Mouse (Mus musculus): ENCODE data around the gene Itpk1.

Itpk1 gene

GRCm38 (mm10) chr12:102714116-102714515 is 9.4 kb upstream of the Itpk1 start:
- CTCF ChIA-PET: interaction anchor here (0.6 to 0.7 kb wide), 4 partner anchors 16 to 230 kb away, joined by 3 to 5 read pairs (median 4); no protein-coding TSS in a partner anchor

GRCm38 (mm10) chr12:102713153-102713865 is 8.6 kb upstream of the Itpk1 start:
- CTCF ChIA-PET: interaction anchor here (0.7 to 0.9 kb wide), 2 partner anchors 16 to 734 kb away, joined by 3 to 4 read pairs; no protein-coding TSS in a partner anchor

GRCm38 (mm10) chr12:102710851-102711375 is 6.2 kb upstream of the Itpk1 start:
- CTCF ChIA-PET: no interaction called here

GRCm38 (mm10) chr12:102709896-102710295 is 5.2 kb upstream of the Itpk1 start:
- CTCF ChIA-PET: no interaction called here

GRCm38 (mm10) chr12:102708220-102708619 is 3.5 kb upstream of the Itpk1 start:
- CTCF ChIA-PET: no interaction called here

GRCm38 (mm10) chr12:102706833-102707463 is 2.2 kb upstream of the Itpk1 start:
- CTCF ChIA-PET: no interaction called here

- CTCF ChIA-PET: interaction anchor here (0.5 to 0.7 kb wide), 2 partner anchors 46 to 712 kb away, joined by 3 to 6 read pairs; no protein-coding TSS in a partner anchor
Observed at GRCm38 (mm10) chr12:102705906-102706640, 1.3 kb upstream of the Itpk1 start.

GRCm38 (mm10) chr12:102705216-102705871 is 614 bp upstream of the Itpk1 start:
- CTCF ChIA-PET: interaction anchor here (0.5 to 0.7 kb wide), 2 partner anchors 46 to 711 kb away, joined by 3 to 6 read pairs; no protein-coding TSS in a partner anchor

GRCm38 (mm10) chr12:102703921-102704408 is 765 bp downstream of the Itpk1 start:
- CTCF ChIA-PET: interaction anchor here (3.4 kb wide), 1 partner anchor 13 kb away, joined by 24 read pairs; no protein-coding TSS in a partner anchor

GRCm38 (mm10) chr12:102703441-102703840 is 1.3 kb downstream of the Itpk1 start:
- CTCF ChIA-PET: interaction anchor here (0.7 to 3.4 kb wide), 2 partner anchors 13 to 100 kb away, joined by 5 to 24 read pairs; no protein-coding TSS in a partner anchor

GRCm38 (mm10) chr12:102703111-102703412 is 1.7 kb downstream of the Itpk1 start:
- CTCF ChIA-PET: interaction anchor here (0.7 to 3.4 kb wide), 3 partner anchors 12 to 100 kb away, joined by 5 to 24 read pairs (median 8); no protein-coding TSS in a partner anchor

- CTCF ChIA-PET: interaction anchor here (0.6 to 3.4 kb wide), 4 partner anchors 12 to 406 kb away, joined by 3 to 24 read pairs (median 6); no protein-coding TSS in a partner anchor
Observed at GRCm38 (mm10) chr12:102702356-102703110, 2.2 kb downstream of the Itpk1 start.

- CTCF ChIA-PET: interaction anchor here (0.6 to 3.4 kb wide), 2 partner anchors 11 to 407 kb away, joined by 3 to 24 read pairs; no protein-coding TSS in a partner anchor
Observed at GRCm38 (mm10) chr12:102701691-102702207, 3.0 kb downstream of the Itpk1 start.

GRCm38 (mm10) chr12:102700453-102700852 is 4.3 kb downstream of the Itpk1 start:
- CTCF ChIA-PET: interaction anchor here (0.6 to 3.4 kb wide), 3 partner anchors 9 to 19 kb away, joined by 3 to 24 read pairs (median 3); no protein-coding TSS in a partner anchor

- CTCF ChIA-PET: no interaction called here
Observed at GRCm38 (mm10) chr12:102699156-102699555, 5.6 kb downstream of the Itpk1 start.

- CTCF ChIA-PET: interaction anchor here (0.8 kb wide), 1 partner anchor 15 kb away, joined by 3 read pairs; no protein-coding TSS in a partner anchor
Observed at GRCm38 (mm10) chr12:102698089-102698684, 6.5 kb downstream of the Itpk1 start.

- CTCF ChIA-PET: interaction anchor here (0.6 to 0.8 kb wide), 2 partner anchors 16 to 62 kb away, joined by 3 to 4 read pairs; no protein-coding TSS in a partner anchor
Observed at GRCm38 (mm10) chr12:102697381-102697780, 7.3 kb downstream of the Itpk1 start.

GRCm38 (mm10) chr12:102696635-102697354 is 7.9 kb downstream of the Itpk1 start:
- CTCF ChIA-PET: interaction anchor here (0.6 kb wide), 1 partner anchor 62 kb away, joined by 4 read pairs; no protein-coding TSS in a partner anchor
